Mouse (Mus musculus) brown adipose tissue, adult 24 weeks (tissue): Measurements from ENCODE around the gene Kctd13. TPM values are rescaled to one million over a fixed set of nuclear protein-coding genes. Genes with fewer than 3 reads are reported as not detected.

Experiments used
- H3K27ac ChIP-seq: fragments of 200-500 bp; replicated peaks from 2 replicates; pipeline ENCODE4 v1.5.1; 2012; ENCODE audit warnings: low read depth, mild to moderate bottlenecking, low read length
- H3K4me1 ChIP-seq: fragments of 200-500 bp; 2 replicates; pipeline ENCODE4 v1.6.1; 2012; ENCODE audit warnings: low read length, mixed read lengths; ENCODE audit not compliant: control insufficient read depth, insufficient read depth, insufficient read length
- H3K4me3 ChIP-seq: fragments of 200-500 bp; 2 replicates; pipeline ENCODE4 v1.5.1; 2012; ENCODE audit warnings: low read depth, mild to moderate bottlenecking, low read length, moderate library complexity; ENCODE audit not compliant: insufficient read depth
- polyA plus RNA-seq: library from polyadenylated mRNA; stranded (reverse); fragments of >200 nt; gene quantifications from 2 replicates; pipeline ENCODE4 v1.2.4, GENCODE M21; 2012; ENCODE audit not compliant: missing spikeins, insufficient read depth, insufficient read length

The Kctd13 gene
- polyA plus RNA-seq, 1 experiment = 10.9 TPM

DNA sequence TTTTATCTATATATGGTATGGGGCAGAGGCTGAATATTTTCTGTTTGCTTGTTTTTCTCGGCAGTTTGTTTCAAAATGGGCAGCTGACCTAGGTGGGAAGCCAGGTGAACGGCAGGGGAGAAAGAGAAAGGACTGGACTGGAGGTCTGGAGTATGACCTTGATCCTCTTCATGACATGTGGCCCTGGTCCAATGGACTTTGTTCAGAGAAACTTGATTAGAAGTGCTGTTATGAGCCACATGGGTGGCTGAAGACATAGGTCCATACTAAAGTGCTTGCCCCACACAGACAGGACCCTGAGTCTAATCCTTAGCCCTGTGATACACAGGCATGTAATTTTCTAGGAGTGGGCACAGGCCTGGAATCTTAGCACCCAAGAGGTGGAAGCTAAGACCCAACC is 7.1 kb upstream of the Kctd13 start:
- Histone ChIP-seq H3K4me3 (no peak overlapping the region), H3K27ac (no peak overlapping the region)

GRCm38 (mm10) chr7:126922624-126923060 is 6.0 kb upstream of the Kctd13 start, which contains the start of gene Tmem219:
Gene Tmem219, minus strand, starts transcription at chr7:126922917.
- no peak within 1 kb of the TSS for H3K4me3 ChIP-seq
- H3K27ac ChIP-seq = 0 out of 2 replicates have a peak within 1 kb of the TSS, but pooled peaks have one; percentile 17
- H3K4me1 ChIP-seq = no peaks in the 10 kb centered on the region

More for the DNA sequence above, 7.1 kb upstream of the Kctd13 start:
- H3K4me1 ChIP-seq = no peaks in the 10 kb centered on the region

DNA sequence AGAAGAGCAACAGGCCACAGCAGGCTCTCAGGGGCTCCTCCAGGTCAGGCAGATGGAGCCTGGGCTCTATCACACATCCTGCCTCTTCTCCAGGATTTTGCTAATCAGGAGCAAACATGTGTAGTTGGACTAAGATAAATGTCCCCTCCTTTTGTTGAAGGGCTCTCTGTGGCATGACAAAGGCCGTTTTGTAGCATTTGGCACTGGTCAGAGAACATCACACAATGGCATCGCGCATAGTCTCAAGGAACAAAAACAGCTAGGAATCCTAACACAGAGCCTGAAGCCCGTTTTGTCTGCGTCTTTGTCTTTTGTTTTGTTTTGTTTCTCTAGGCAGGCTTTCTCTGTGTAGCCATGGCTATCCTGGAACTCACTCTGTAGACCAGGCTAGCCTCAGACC is 4.7 kb upstream of the Kctd13 start:
- H3K27ac ChIP-seq = no peak overlapping the region
- no peak overlapping the region for H3K4me3 ChIP-seq
- H3K4me1 ChIP-seq = no peaks in the 10 kb centered on the region

DNA sequence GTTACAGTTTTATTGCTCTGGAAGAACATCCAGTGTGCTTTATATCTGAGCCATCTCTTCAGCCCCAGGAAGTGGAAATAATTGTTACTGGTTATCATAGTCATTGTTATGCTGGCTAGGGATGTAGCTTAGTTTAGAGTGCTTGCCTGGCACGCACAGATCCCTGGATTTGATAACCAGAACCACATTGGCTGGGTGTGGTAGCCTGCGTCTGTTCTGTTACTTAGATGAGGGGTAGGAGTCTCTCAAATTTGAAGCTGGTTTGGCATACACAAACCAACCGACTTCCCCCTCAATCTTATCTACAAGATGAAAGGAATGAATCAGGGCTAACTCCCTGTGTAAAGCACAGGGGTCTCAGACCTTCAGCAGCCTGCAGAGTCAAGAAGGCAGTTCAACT is 2.4 kb upstream of the Kctd13 start:
- no peak overlapping the region for H3K27ac ChIP-seq
- no peak overlapping the region for H3K4me3 ChIP-seq
- H3K4me1 ChIP-seq = no peaks in the 10 kb centered on the region

GRCm38 (mm10) chr7:126929046-126929445 is 367 bp downstream of the Kctd13 start:
- Histone ChIP-seq H3K4me1 (no peaks in the 10 kb centered on the region), H3K27ac (no peak overlapping the region)

GRCm38 (mm10) chr7:126932652-126933051 is 4.0 kb downstream of the Kctd13 start:
- Histone ChIP-seq H3K27ac (no peak overlapping the region), H3K4me3 (no peak overlapping the region), H3K4me1 (no peaks in the 10 kb centered on the region)

More at GRCm38 (mm10) chr7:126929046-126929445, 367 bp downstream of the Kctd13 start:
- peak overlapping the region; percentile 75 for H3K4me3 ChIP-seq

- H3K27ac ChIP-seq = no peak overlapping the region
- H3K4me3 ChIP-seq = no peak overlapping the region
- H3K4me1 ChIP-seq = no peaks in the 10 kb centered on the region
Observed at GRCm38 (mm10) chr7:126941171-126941570, 12.5 kb downstream of the Kctd13 start.

GRCm38 (mm10) chr7:126941801-126942200 is 13.1 kb downstream of the Kctd13 start:
- no peak overlapping the region for H3K4me3 ChIP-seq
- no peak overlapping the region for H3K27ac ChIP-seq
- H3K4me1 ChIP-seq = no peaks in the 10 kb centered on the region

- Histone ChIP-seq H3K4me3 (no peak overlapping the region), H3K27ac (no peak overlapping the region), H3K4me1 (peaks cover 3% of the 10 kb centered on the region)
Observed at GRCm38 (mm10) chr7:126946530-126946929, 17.9 kb downstream of the Kctd13 start.

DNA sequence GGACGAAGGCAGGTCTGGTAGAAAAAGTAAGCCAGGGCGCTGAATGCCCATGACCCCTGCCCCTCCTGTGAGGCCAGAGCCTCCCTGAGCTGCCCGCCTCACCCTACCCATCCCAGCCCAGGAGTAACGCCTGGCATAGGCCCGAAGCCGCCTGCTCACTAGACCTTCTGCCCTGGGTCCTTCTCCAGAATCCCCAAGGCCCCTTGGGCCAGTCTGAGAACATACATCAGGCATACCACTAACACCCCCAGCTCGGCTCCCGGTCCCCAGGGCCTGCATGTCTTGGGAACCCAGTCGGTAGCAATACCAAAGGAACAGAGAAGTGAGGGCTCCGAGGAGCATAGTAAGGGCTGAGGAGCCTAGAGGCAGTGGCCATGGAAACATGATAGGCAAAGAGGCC is 19.9 kb downstream of the Kctd13 start:
- Histone ChIP-seq H3K4me1 (peaks cover 3% of the 10 kb centered on the region), H3K27ac (no peak overlapping the region), H3K4me3 (no peak overlapping the region)

GRCm38 (mm10) chr7:126949403-126949792 is 20.7 kb downstream of the Kctd13 start, which contains the start of gene Asphd1:
Gene Asphd1, minus strand, starts transcription at chr7:126949582.
- Histone ChIP-seq H3K4me3 (peak within 1 kb of the TSS; percentile 48), H3K4me1 (peaks cover 3% of the 10 kb centered on the region), H3K27ac (no peak within 1 kb of the TSS)

GRCm38 (mm10) chr7:126949793-126950646 is 21.3 kb downstream of the Kctd13 start, which contains the start of gene Sez6l2:
Gene Sez6l2, plus strand, starts transcription at chr7:126950563.
- peak within 1 kb of the TSS; percentile 48 for H3K4me3 ChIP-seq
- H3K4me1 ChIP-seq = peaks cover 3% of the 10 kb centered on the region
- H3K27ac ChIP-seq = no peak within 1 kb of the TSS

GRCm38 (mm10) chr7:126950647-126951615 is 22.3 kb downstream of the Kctd13 start:
- H3K4me3 ChIP-seq = peak overlapping the region; percentile 30
- H3K4me1 ChIP-seq = peaks cover 3% of the 10 kb centered on the region
- H3K27ac ChIP-seq = no peak overlapping the region

- Histone ChIP-seq H3K4me3 (no peak overlapping the region), H3K27ac (no peak overlapping the region), H3K4me1 (peaks cover 3% of the 10 kb centered on the region)
Observed at GRCm38 (mm10) chr7:126951741-126952140, 23.1 kb downstream of the Kctd13 start.

DNA sequence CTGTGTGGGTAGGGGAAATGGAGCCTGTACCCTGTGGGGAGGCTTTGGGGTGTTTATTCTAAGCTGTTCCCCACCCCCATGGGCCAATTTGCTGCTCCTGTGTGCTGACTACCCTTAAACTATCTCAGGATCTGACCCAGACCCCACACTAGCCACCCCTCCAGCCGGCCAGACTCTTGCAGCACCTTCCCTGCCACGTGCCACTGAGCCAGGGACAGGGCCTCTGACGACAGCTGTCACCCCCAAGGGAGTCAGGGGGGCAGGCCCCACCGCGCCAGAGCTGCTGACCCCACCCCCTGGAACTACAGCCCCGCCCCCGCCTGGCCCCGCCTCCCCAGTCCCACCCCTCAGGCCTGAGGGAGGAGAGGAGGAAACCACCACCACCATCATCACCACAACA is 24.0 kb downstream of the Kctd13 start:
- H3K4me3 ChIP-seq = no peak overlapping the region
- H3K4me1 ChIP-seq = peaks cover 3% of the 10 kb centered on the region
- no peak overlapping the region for H3K27ac ChIP-seq
